Mouse (Mus musculus): ENCODE measurements around the gene Sema4c. TPM values are rescaled to one million over a fixed set of nuclear protein-coding genes. Genes with fewer than 3 reads are reported as not detected.

The Sema4c gene
- total and polyA plus RNA-seq, 3 experiments, result 0.19 to 1.4 TPM; not detected in 1

- Histone ChIP-seq H3K27me3 (ENCODE audit: control insufficient read depth in 1 of 2, insufficient read depth in 2 of 2, low read length in 2 of 2) (no peaks in the 10 kb centered on the region; a peak in 1 of 4 replicates), H3K4me3 (ENCODE audit: control insufficient read depth in 1 of 2, insufficient read depth in 1 of 2, low read depth in 2 of 2, low read length in 2 of 2) (no peak overlapping the region), H3K9me3 (replicated peaks; ENCODE audit: insufficient read depth, low read length) (no peaks in the 10 kb centered on the region), H3K27ac (ENCODE audit: control insufficient read depth, low read depth, low read length) (no peak overlapping the region), H3K9ac (ENCODE audit: control insufficient read depth, low read depth, low read length, poor library complexity, severe bottlenecking) (no peak overlapping the region), H3K4me1 (ENCODE audit: control insufficient read depth in 1 of 2, insufficient read depth in 2 of 2, low read length in 2 of 2) (no peaks in the 10 kb centered on the region), H3K36me3 (ENCODE audit: control insufficient read depth in 1 of 2, insufficient read depth in 2 of 2, low read length in 2 of 2) (no peaks in the 10 kb centered on the region), H3K79me2 (ENCODE audit: control insufficient read depth, insufficient read depth, low read length, poor library complexity) (no peaks in the 10 kb centered on the region)
- TF ChIP-seq RCOR1 (IDR thresholded peaks at IDR 0.05; ENCODE audit: low read depth, low read length) (no peak), MAFK (IDR thresholded peaks at IDR 0.05; ENCODE audit: borderline replicate concordance, low read depth, low read length) (no peak), POLR2AphosphoS5 (IDR thresholded peaks at IDR 0.05; ENCODE audit: borderline replicate concordance, low read depth, low read length) (no peak), MYB (IDR thresholded peaks at IDR 0.05; ENCODE audit: low read depth, low read length) (no peak)
- DNase-seq (ENCODE audit: low read depth, low spot score), result no peak
Measured at GRCm38 (mm10) chr1:36596114-36596513, 38.0 kb upstream of the Sema4c start.

GRCm38 (mm10) chr1:36595167-36595931 lies 37.2 kb upstream of the Sema4c start:
- no peak for DNase-seq (ENCODE audit: low read depth, low spot score)
- Histone ChIP-seq H3K27me3 (ENCODE audit: control insufficient read depth in 1 of 2, insufficient read depth in 2 of 2, low read length in 2 of 2) (no peaks in the 10 kb centered on the region; a peak in 1 of 4 replicates), H3K36me3 (ENCODE audit: control insufficient read depth in 1 of 2, insufficient read depth in 2 of 2, low read length in 2 of 2) (no peaks in the 10 kb centered on the region), H3K9ac (ENCODE audit: control insufficient read depth, low read depth, low read length, poor library complexity, severe bottlenecking) (no peak overlapping the region), H3K79me2 (ENCODE audit: control insufficient read depth, insufficient read depth, low read length, poor library complexity) (no peaks in the 10 kb centered on the region), H3K9me3 (replicated peaks; ENCODE audit: insufficient read depth, low read length) (no peaks in the 10 kb centered on the region), H3K27ac (ENCODE audit: control insufficient read depth, low read depth, low read length) (no peak overlapping the region), H3K4me3 (ENCODE audit: control insufficient read depth in 1 of 2, insufficient read depth in 1 of 2, low read depth in 2 of 2, low read length in 2 of 2) (no peak overlapping the region), H3K4me1 (ENCODE audit: control insufficient read depth in 1 of 2, insufficient read depth in 2 of 2, low read length in 2 of 2) (no peaks in the 10 kb centered on the region)
- TF ChIP-seq TCF12 (IDR thresholded peaks at IDR 0.05; ENCODE audit: low read depth, low read length) (no peak), MAZ (IDR thresholded peaks at IDR 0.05; ENCODE audit: low read depth, low read length) (no peak), RCOR1 (IDR thresholded peaks at IDR 0.05; ENCODE audit: low read depth, low read length) (no peak), UBTF (IDR thresholded peaks at IDR 0.05; ENCODE audit: borderline replicate concordance, insufficient read depth, low read depth, low read length) (no peak), USF2 (IDR thresholded peaks at IDR 0.05; ENCODE audit: borderline replicate concordance in 1 of 2, insufficient read depth in 1 of 2, low read depth in 1 of 2, low read length in 2 of 2) (no peak), SMC3 (IDR thresholded peaks at IDR 0.05; ENCODE audit: low read depth, low read length) (no peak), ZKSCAN1 (IDR thresholded peaks at IDR 0.05; ENCODE audit: low read depth, low read length) (no peak), ELF1 (IDR thresholded peaks at IDR 0.05; ENCODE audit: low read depth, low read length) (no peak)

GRCm38 (mm10) chr1:36593099-36593498 lies 35.0 kb upstream of the Sema4c start:
- TF ChIP-seq POLR2A (IDR thresholded peaks at IDR 0.05; ENCODE audit: control insufficient read depth in 1 of 2, insufficient read depth in 1 of 2, low read depth in 1 of 2, low read length in 2 of 2, poor library complexity in 1 of 2) (no peak), TAL1 (IDR thresholded peaks at IDR 0.05; ENCODE audit: low read length) (no peak), CHD1 (IDR thresholded peaks at IDR 0.05; ENCODE audit: low read depth, low read length) (no peak), SIN3A (IDR thresholded peaks at IDR 0.05; ENCODE audit: low read length) (no peak), NELFE (IDR thresholded peaks at IDR 0.05; ENCODE audit: low read depth, low read length) (no peak), RAD21 (IDR thresholded peaks at IDR 0.05; ENCODE audit: low read depth, low read length) (no peak), GATA1 (IDR thresholded peaks at IDR 0.05; ENCODE audit: low read depth, low read length) (no peak), CTCF (IDR thresholded peaks at IDR 0.05 in 2 of 3, conservative IDR thresholded peaks at IDR 0.05 in 1 of 3; ENCODE audit: control insufficient read depth in 1 of 3, insufficient read depth in 1 of 3, low read depth in 2 of 3, low read length in 3 of 3, poor library complexity in 1 of 3, severe bottlenecking in 1 of 3) (no peak), POLR2AphosphoS2 (IDR thresholded peaks at IDR 0.05; ENCODE audit: low read length) (no peak), BHLHE40 (IDR thresholded peaks at IDR 0.05; ENCODE audit: borderline replicate concordance, low read depth, low read length) (no peak), ZMIZ1 (IDR thresholded peaks at IDR 0.05; ENCODE audit: low read depth, low read length) (no peak), MXI1 (IDR thresholded peaks at IDR 0.05; ENCODE audit: low read depth, low read length) (no peak), ZNF384 (IDR thresholded peaks at IDR 0.05; ENCODE audit: low read depth, low read length) (no peak), MYC (IDR thresholded peaks at IDR 0.05; ENCODE audit: low read depth, low read length) (no peak)
- no peak overlapping the region for H3K4me3 ChIP-seq (ENCODE audit: control insufficient read depth in 1 of 2, insufficient read depth in 1 of 2, low read depth in 2 of 2, low read length in 2 of 2)
- H3K36me3 ChIP-seq (ENCODE audit: control insufficient read depth in 1 of 2, insufficient read depth in 2 of 2, low read length in 2 of 2), result no peaks in the 10 kb centered on the region
- H3K9me3 ChIP-seq (replicated peaks; ENCODE audit: insufficient read depth, low read length), result no peaks in the 10 kb centered on the region
- H3K4me1 ChIP-seq (ENCODE audit: control insufficient read depth in 1 of 2, insufficient read depth in 2 of 2, low read length in 2 of 2), result no peaks in the 10 kb centered on the region
- no peak for DNase-seq (ENCODE audit: low read depth, low spot score)
- H3K27me3 ChIP-seq (ENCODE audit: control insufficient read depth in 1 of 2, insufficient read depth in 2 of 2, low read length in 2 of 2), result no peaks in the 10 kb centered on the region; a peak in 1 of 4 replicates
- no peak overlapping the region for H3K27ac ChIP-seq (ENCODE audit: control insufficient read depth, low read depth, low read length)
- H3K9ac ChIP-seq (ENCODE audit: control insufficient read depth, low read depth, low read length, poor library complexity, severe bottlenecking), result no peak overlapping the region
- no peaks in the 10 kb centered on the region for H3K79me2 ChIP-seq (ENCODE audit: control insufficient read depth, insufficient read depth, low read length, poor library complexity)
